In genomic region chr17:25125442-25126060, GRCm38 (mm10) we compare ENCODE assay signal across 15 mouse cellular contexts. TPM values are rescaled to one million over a fixed set of nuclear protein-coding genes. Genes with fewer than 3 reads are reported as not detected.
"Had no signal": no experiment of that assay in that cellular context is flagged by ENCODE, and none has a peak within 500 bp of the region (broad histone marks: within the 10 kb centered on the region; RNA-seq: fewer than 3 reads in every experiment).

No protein-coding gene starts in this region.

RNA-seq across cellular contexts. Expression of gene Ptx4, which starts 5.0 kb away (rescaled TPM):
- total RNA-seq: megakaryocyte, adult 5-6 weeks; midbrain, postnatal 0 days; monocyte, adult 5-6 weeks; neutrophil, adult 5-6 weeks had no signal
- polyA plus RNA-seq: lung, embryonic 14.5 days; lung, embryonic 16.5 days; midbrain, embryonic 10.5 days; midbrain, embryonic 13.5 days; midbrain, embryonic 15.5 days; neural tube, embryonic 12.5 days; neural tube, embryonic 14.5 days; spleen, adult 2 months; thymus, adult 2 months; urinary bladder, adult 2 months had no signal

RNA-seq across cellular contexts. Expression of gene Ccdc154, which starts 36.7 kb away (rescaled TPM):
- total RNA-seq: midbrain, postnatal 0 days; monocyte, adult 5-6 weeks had no signal
- polyA plus RNA-seq: midbrain, embryonic 10.5 days; midbrain, embryonic 13.5 days; midbrain, embryonic 15.5 days; midbrain, postnatal 0 days; neural tube, embryonic 12.5 days; neural tube, embryonic 14.5 days; spleen, adult 2 months had no signal

RNA-seq across cellular contexts. Expression of gene Tmem204, which starts 42.2 kb away (rescaled TPM):
- total RNA-seq: megakaryocyte, adult 5-6 weeks; megakaryocyte-erythroid progenitor cell, adult 5-6 weeks; monocyte, adult 5-6 weeks; neutrophil, adult 5-6 weeks had no signal
